Mouse (Mus musculus) heart, adult 2 months (tissue): Measurements from ENCODE around the gene Gnai2. TPM values are rescaled to one million over a fixed set of nuclear protein-coding genes. Genes with fewer than 3 reads are reported as not detected.
A peak's percentile ranks its signal among the peaks of the same experiment; 100 is the strongest.

Experiments used
- DNase-seq, 2 experiments: peaks; one replicate each; pipeline ENCODE4 v3.0.0; 2021
- H3K27ac ChIP-seq: fragments of 200-600 bp; 2 replicates; pipeline ENCODE4 v1.8.1; 2022
- H3K27me3 ChIP-seq: fragments of 200-500 bp; 2 replicates; pipeline ENCODE4 v1.6.1; 2012; ENCODE audit warnings: mild to moderate bottlenecking, low read length, inconsistent platforms, mixed read lengths; ENCODE audit not compliant: control insufficient read depth, insufficient read depth
- H3K36me3 ChIP-seq: fragments of 200-500 bp; 2 replicates; pipeline ENCODE4 v1.6.1; 2012; ENCODE audit warnings: low read length, inconsistent platforms; ENCODE audit not compliant: control insufficient read depth, insufficient read depth
- H3K4me1 ChIP-seq: fragments of 200-500 bp; 2 replicates; pipeline ENCODE4 v1.6.1; 2011; ENCODE audit warnings: low read length; ENCODE audit not compliant: control insufficient read depth, insufficient read depth
- H3K4me3 ChIP-seq: fragments of 200-600 bp; 2 replicates; pipeline ENCODE4 v1.8.1; 2022
- H3K79me2 ChIP-seq: fragments of 200-500 bp; replicated peaks from 2 replicates; pipeline ENCODE4 v1.6.1; 2012; ENCODE audit warnings: mild to moderate bottlenecking, inconsistent platforms, low read length, moderate library complexity, mixed read lengths; ENCODE audit not compliant: control insufficient read depth, insufficient read depth
- H3K9ac ChIP-seq: fragments of 200-500 bp; 2 replicates; pipeline ENCODE4 v1.6.1; 2012; ENCODE audit warnings: low read depth, mild to moderate bottlenecking, control low read depth, inconsistent platforms, low read length, mixed read lengths
- CTCF ChIP-seq: fragments of 200-600 bp; IDR thresholded peaks from 2 replicates; pipeline ENCODE4 v1.8.1; 2022; ENCODE audit warnings: antibody characterized with exemption, mild to moderate bottlenecking, moderate library complexity
- EP300 ChIP-seq: fragments of 200-500 bp; IDR thresholded peaks from 2 replicates; pipeline ENCODE4 v1.6.1; 2011; ENCODE audit warnings: low read depth, low read length, control low read depth; ENCODE audit not compliant: insufficient read depth
- POLR2A ChIP-seq: fragments of 200-500 bp; IDR thresholded peaks from 2 replicates; pipeline ENCODE4 v1.6.1; 2011; ENCODE audit warnings: mild to moderate bottlenecking, low read depth, low read length, control low read depth; ENCODE audit not compliant: insufficient read depth
- WGBS: fragments of 180-500 bp; shearing (Covaris S2); methylation state at CpG from one replicate; pipeline ENCODE4 v1.1.7; 2018; 5-methylcytosine and 5-hydroxymethylcytosine counted together
- intact Hi-C: fragments of 180-260 bp; cut with DNase I; formaldehyde crosslinking; loops from one replicate; pipeline ENCODE4 v1.15.1; 2025
- polyA plus RNA-seq: library from polyadenylated mRNA; depleted of rRNA; stranded (reverse); fragments of >200 nt; gene quantifications from 2 replicates; pipeline ENCODE4 v1.2.3, GENCODE M21; 2012
- total RNA-seq, 2 experiments: library from RNA; stranded (reverse); gene quantifications; 2 replicates each; pipeline ENCODE4 v1.2.3; 2021

Gnai2 gene
- total and polyA plus RNA-seq, 3 experiments = 243 to 311 (median 250) TPM

DNA sequence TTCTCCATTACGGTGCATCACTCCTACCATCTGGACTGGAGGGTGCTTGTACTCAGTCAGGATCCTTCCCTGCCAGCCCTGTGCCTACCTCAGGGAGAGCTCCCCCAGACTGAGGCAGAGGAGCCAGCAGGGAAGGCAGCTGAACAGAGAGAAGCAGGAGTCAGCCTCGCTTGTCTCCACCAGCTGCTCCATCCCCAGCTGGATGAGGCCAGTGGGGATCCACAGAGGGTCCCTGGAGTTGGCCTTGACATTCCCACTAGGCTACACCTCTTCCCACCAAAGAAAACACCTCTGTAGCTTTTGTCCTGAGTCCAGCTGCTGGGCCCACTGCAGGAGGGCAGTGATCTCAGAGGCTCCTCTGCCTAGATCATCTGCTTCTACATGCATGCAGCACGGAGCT is 10.2 kb downstream of the Gnai2 start:
- peak overlapping the region; percentile 29; the same call in 1 of the 2 replicates for H3K4me3 ChIP-seq
- no peak for TF ChIP-seq POLR2A
- no peak for TF ChIP-seq EP300
- no peak for TF ChIP-seq CTCF
- H3K36me3 ChIP-seq = peaks cover 14% of the 10 kb centered on the region
- peaks cover 55% of the 10 kb centered on the region for H3K4me1 ChIP-seq
- peak overlapping the region; percentile 89 for H3K27ac ChIP-seq
- intact Hi-C loops = no loop called here
- no peak for DNase-seq
- H3K27me3 ChIP-seq = no peaks in the 10 kb centered on the region
- peaks cover 4% of the 10 kb centered on the region for H3K79me2 ChIP-seq
- H3K9ac ChIP-seq = peak overlapping the region; percentile 37
- WGBS = 48% methylated on average over 3 of the region's 3 CpGs

DNA sequence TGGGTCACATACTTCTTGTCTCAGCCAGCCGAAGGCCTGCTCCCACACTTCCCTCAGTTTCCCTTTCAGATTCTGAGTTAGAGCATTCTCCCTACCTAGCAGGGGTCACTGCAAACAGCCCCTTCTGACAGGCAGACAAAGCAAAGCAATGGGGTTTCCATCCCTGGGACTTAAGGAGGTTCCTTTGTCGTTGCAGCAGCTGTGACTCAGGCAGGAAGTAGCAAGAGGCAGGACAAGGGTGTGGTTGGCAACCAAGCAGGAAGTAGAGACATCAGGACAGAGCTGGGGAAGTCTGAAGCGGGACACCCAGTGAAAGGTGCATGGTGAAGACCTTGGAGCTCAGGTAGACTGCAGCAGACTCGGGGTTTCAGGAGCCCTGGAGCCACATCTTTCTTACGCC is 10.6 kb downstream of the Gnai2 start:
- H3K4me1 ChIP-seq = peaks cover 59% of the 10 kb centered on the region
- H3K27ac ChIP-seq = peak overlapping the region; percentile 89
- H3K4me3 ChIP-seq = peak overlapping the region; percentile 29
- peak; percentile 60 to 78 for DNase-seq
- TF ChIP-seq POLR2A = peak; percentile 65
- no peak for TF ChIP-seq CTCF
- TF ChIP-seq EP300 = peak; percentile 95
- no peaks in the 10 kb centered on the region for H3K27me3 ChIP-seq
- peaks cover 12% of the 10 kb centered on the region for H3K36me3 ChIP-seq
- intact Hi-C loops = no loop called here
- WGBS = 36% methylated on average over 5 of the region's 5 CpGs
- H3K9ac ChIP-seq = peak overlapping the region; percentile 37
- H3K79me2 ChIP-seq = peaks cover 4% of the 10 kb centered on the region

DNA sequence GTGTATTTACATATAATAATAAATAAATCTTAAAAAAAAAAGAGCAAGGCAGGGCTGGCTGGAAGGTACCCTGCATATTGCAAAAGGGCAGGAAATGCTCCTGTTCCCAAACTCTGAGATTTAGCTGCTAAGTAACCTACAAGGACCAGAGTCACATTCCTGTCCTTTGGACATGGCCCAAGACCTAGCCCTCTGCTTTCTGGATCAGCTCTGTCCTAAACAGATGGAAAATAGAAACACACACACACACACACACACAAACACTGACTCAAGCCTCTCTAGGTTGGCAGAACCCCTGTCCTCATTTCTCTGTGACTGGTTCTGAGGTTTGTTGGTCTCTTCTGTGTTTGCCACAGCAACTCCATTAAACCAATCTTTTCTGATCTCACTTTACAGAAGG is 14.2 kb downstream of the Gnai2 start:
- DNase-seq = no peak
- H3K4me1 ChIP-seq = peaks cover 56% of the 10 kb centered on the region
- TF ChIP-seq CTCF (no peak), EP300 (no peak), POLR2A (no peak)
- H3K4me3 ChIP-seq = no peak overlapping the region
- H3K36me3 ChIP-seq = peaks cover 23% of the 10 kb centered on the region
- no peaks in the 10 kb centered on the region; the same call in 1 of the 2 replicates for H3K79me2 ChIP-seq
- H3K27ac ChIP-seq = peak overlapping the region; percentile 42
- intact Hi-C loops = no loop called here
- no peak overlapping the region for H3K9ac ChIP-seq
- no peaks in the 10 kb centered on the region for H3K27me3 ChIP-seq

DNA sequence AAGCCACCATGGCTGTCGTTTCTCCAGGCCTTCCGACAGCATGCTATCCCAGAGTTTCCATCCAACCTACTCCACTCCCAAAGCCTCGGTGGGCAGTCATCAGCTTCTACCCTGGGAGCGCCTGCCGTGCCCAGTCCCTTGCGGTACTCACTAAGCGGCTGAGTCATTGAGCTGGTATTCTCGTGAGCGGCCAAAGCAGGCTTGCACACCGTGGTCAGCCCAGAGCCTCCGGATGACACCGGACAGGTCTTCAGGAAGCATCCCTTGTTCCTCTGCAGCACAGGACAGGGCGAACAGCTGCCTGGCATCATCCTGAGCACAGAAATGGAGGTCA is 15.7 kb downstream of the Gnai2 start:
- peaks cover 23% of the 10 kb centered on the region for H3K36me3 ChIP-seq
- intact Hi-C loops = no loop called here
- H3K4me3 ChIP-seq = no peak overlapping the region
- TF ChIP-seq EP300 = no peak
- H3K79me2 ChIP-seq = no peaks in the 10 kb centered on the region; the same call in 1 of the 2 replicates
- H3K4me1 ChIP-seq = peaks cover 44% of the 10 kb centered on the region
- H3K27ac ChIP-seq = peak overlapping the region; percentile 76
- H3K27me3 ChIP-seq = no peaks in the 10 kb centered on the region
- peak overlapping the region; percentile 0; the same call in 1 of the 2 replicates for H3K9ac ChIP-seq
- peak; percentile 61 for DNase-seq
- 25% methylated on average over 13 of the region's 13 CpGs for WGBS

DNA sequence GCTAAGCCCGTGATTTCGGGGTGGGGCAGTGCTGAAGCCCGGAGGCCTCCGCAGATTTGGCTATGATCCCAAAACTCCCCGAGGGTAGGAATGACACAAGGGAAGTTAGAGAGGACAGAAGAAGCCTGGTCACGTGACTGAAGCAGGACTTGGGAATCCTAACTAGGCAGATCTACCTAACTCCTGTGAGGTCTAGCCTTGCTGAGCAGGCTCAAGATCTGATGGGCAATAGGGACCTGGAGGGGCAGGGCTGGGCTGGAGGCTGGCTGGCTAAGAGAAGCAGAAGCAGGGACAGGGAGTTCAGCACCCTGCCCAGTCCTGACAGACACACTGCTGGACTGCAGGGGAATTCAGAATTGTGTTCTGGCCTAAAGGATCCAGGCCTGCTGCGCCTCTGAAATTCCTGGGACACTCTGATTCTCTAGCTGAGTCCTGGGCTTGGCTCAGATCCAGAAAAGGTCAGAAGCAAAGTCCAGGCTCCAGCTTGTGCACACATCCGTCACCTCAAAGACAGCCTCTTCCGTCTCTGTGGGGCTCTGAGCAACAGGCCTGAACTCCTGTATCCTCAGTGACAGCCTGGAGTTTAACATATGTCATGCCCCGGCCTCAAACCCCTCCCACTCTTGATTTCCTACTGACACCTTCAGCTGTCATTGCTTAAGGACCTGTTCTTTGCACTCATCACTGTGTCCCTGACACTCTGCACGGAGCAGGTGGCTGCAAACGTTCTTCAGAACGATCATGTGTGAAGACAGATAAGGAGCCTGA is 16.2 kb downstream of the Gnai2 start:
- no peaks in the 10 kb centered on the region; the same call in 1 of the 2 replicates for H3K79me2 ChIP-seq
- intact Hi-C loops = no loop called here
- no peaks in the 10 kb centered on the region for H3K27me3 ChIP-seq
- peaks cover 39% of the 10 kb centered on the region for H3K4me1 ChIP-seq
- TF ChIP-seq EP300 (peak; percentile 99), CTCF (no peak), POLR2A (peak; percentile 42; the same call in 1 of the 2 replicates)
- peak overlapping the region; percentile 76 for H3K27ac ChIP-seq
- WGBS = 7% methylated on average over 13 of the region's 13 CpGs
- DNase-seq = peak; percentile 64 to 77
- H3K9ac ChIP-seq = peak overlapping the region; percentile 50
- peaks cover 21% of the 10 kb centered on the region for H3K36me3 ChIP-seq
- no peak overlapping the region for H3K4me3 ChIP-seq

DNA sequence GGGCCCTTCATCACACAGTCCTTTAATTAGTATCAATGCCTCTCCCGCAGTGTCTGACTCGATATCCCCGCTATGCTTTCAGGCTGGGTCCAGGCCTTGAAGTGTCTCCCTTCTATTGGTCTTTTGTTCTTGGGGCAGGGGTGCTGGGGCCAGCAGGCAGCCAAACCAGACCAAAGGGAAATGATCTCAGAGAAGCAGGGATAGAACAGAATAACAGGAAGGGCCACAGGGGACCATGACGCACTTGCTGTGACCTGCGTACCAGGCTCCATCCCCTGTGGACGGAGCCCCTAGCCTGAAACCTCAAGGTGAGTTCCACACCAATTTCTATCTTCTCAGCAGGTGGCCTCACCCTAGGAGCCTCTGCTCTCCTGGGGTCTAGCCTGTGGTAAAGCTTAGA is 17.1 kb downstream of the Gnai2 start:
- no peaks in the 10 kb centered on the region; the same call in 1 of the 2 replicates for H3K79me2 ChIP-seq
- no peak overlapping the region for H3K4me3 ChIP-seq
- H3K27ac ChIP-seq = peak overlapping the region; percentile 76
- no peaks in the 10 kb centered on the region for H3K27me3 ChIP-seq
- no peak overlapping the region for H3K9ac ChIP-seq
- H3K36me3 ChIP-seq = peaks cover 17% of the 10 kb centered on the region
- H3K4me1 ChIP-seq = peaks cover 35% of the 10 kb centered on the region
- TF ChIP-seq CTCF (no peak), POLR2A (no peak), EP300 (no peak)
- 38% methylated on average over 6 of the region's 6 CpGs for WGBS
- intact Hi-C loops = no loop called here
- no peak for DNase-seq
